ENCODE assay signal across 9 mouse cellular contexts in the genomic region with DNA sequence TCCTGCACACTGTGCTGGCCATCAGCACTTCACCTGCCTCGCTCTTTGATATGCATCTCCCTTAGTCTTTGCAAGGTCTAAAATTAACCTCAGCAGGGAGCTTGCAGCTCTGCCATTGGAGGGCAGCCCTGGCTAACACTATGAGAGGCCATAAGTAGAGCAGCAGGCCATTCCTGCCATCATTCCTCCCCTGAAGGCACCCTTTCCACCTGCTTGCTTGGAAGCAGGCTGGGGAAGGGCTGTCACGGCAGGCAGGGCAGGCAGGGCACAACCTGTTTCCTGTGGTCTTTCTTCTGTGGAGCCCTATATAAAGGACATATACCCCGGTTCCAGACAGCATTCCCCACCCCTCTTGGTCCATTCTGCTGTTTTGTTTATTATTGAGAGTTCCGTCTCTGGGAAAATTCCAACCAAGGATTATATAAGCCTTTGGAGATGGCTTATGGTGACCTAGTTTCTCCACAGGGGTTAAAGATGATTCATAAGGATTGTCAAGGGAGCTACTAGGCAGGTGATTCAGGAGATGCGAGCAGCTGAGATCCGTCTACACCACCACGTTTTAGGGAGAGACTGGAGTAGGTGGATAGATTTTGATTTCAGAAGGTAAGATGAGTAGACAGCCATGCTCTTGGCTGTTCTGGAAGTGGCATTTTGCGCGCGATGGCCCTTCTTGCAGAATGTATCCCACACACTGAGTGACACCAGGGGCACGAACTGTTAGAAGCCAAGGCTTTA.
DNase-seq lines count a peak whose midpoint lies in the region; ATAC-seq lines count a peak whose summit lies in the region.
"Had no signal": no experiment of that assay in that cellular context is flagged by ENCODE, and none has a peak within 500 bp of the region (broad histone marks: within the 10 kb centered on the region; RNA-seq: fewer than 3 reads in every experiment).

No protein-coding gene starts in this region.

- H3K27me3 ChIP-seq in heart, embryonic 11.5 days (ENCODE audit: control insufficient read depth, insufficient read depth, low read length), result no peaks in the 10 kb centered on the region
- H3K27me3 ChIP-seq: neural tube, embryonic 12.5 days had no signal

- no peaks in the 10 kb centered on the region for H3K36me3 ChIP-seq in heart, embryonic 11.5 days (ENCODE audit: control insufficient read depth, insufficient read depth, low read length)
- H3K36me3 ChIP-seq: neural tube, embryonic 12.5 days had no signal

- DNase-seq in Muller cell, postnatal 12 days (ENCODE audit: inconsistent ontology term), result peak; percentile 63
- peak; percentile 88 for DNase-seq in cerebellum, adult 11 months
- peak; percentile 40 for DNase-seq in kidney, postnatal 10 days
- DNase-seq in spleen, postnatal 4 days (ENCODE audit: low spot score in 2 of 2), result no peak
- DNase-seq in urinary bladder, postnatal 10 days (ENCODE audit: low spot score), result no peak
- no peak for DNase-seq in adipocyte (ENCODE audit: low spot score)
- DNase-seq in embryo, embryonic 11 days, result no peak

- H3K4me3 ChIP-seq in heart, embryonic 11.5 days (ENCODE audit: low read depth, low read length), result no peak overlapping the region
- H3K4me3 ChIP-seq: neural tube, embryonic 12.5 days had no signal

- no peak for ATAC-seq in heart, embryonic 11.5 days (replicated peaks; ENCODE audit: insufficient number of reproducible peaks, low FRiP score, low TSS enrichment)

- 72% methylated on average over 11 of the region's 11 CpGs for WGBS in heart, embryonic 11.5 days (ENCODE audit: insufficient replicate concordance)

- peaks cover 65% of the 10 kb centered on the region for H3K4me1 ChIP-seq in heart, embryonic 11.5 days (ENCODE audit: control insufficient read depth, insufficient read depth, low read length)

- H3K27ac ChIP-seq in heart, embryonic 11.5 days (ENCODE audit: low read depth, low read length), result peak overlapping the region; percentile 25
- H3K27ac ChIP-seq: neural tube, embryonic 12.5 days had no signal

- no peak overlapping the region for H3K4me2 ChIP-seq in heart, embryonic 11.5 days
- H3K4me2 ChIP-seq: neural tube, embryonic 12.5 days had no signal

- no peaks in the 10 kb centered on the region for H3K9me3 ChIP-seq in heart, embryonic 11.5 days (replicated peaks; ENCODE audit: control insufficient read depth, low read length)
- H3K9me3 ChIP-seq: neural tube, embryonic 12.5 days had no signal

- H3K9ac ChIP-seq in heart, embryonic 11.5 days (ENCODE audit: low read depth, low read length), result no peak overlapping the region
- H3K9ac ChIP-seq: neural tube, embryonic 12.5 days had no signal

Comparison
In these comparisons a context has a peak if more than half of its experiments do, and no peak if none do; other contexts are left out.
1. DNase-seq: peak in Muller cell, postnatal 12 days (single experiment), cerebellum, adult 11 months (single experiment) and kidney, postnatal 10 days (single experiment); none in spleen, postnatal 4 days (0 of 2), urinary bladder, postnatal 10 days (single experiment), adipocyte (single experiment) and embryo, embryonic 11 days (single experiment).